Mouse (Mus musculus) megakaryocyte, embryonic 14.5 days (primary cell): Measurements from ENCODE around the gene Xpr1.

Source experiments
- FLI1 ChIP-seq: IDR thresholded peaks from 2 replicates; pipeline ENCODE4 v1.6.1; 2012; ENCODE audit warnings: low read length, inconsistent platforms, mixed read lengths
- GATA1 ChIP-seq: IDR thresholded peaks from 3 replicates; pipeline ENCODE4 v1.6.1; 2012; ENCODE audit warnings: mixed read lengths, low read length, inconsistent platforms, borderline replicate concordance

DNA sequence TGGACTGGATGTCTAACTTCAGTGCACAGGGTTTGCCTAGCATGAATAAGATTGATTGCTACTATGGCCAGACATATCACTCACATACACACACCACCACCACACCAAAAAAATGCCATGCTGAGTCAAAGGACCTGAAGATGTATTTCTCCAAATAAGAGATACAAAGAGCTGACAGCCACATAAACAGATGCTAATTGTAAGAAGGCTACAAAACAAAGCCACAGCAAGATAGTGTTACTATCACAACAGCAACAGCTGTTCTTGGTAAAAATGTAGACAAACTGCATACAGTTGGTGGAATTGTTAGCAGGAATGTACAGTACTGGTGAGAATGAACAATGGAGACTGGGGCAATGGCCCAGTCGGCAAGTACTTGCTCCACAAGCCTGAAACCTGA lies 28.8 kb downstream of the Xpr1 start:
- TF ChIP-seq GATA1 (no peak), FLI1 (no peak)
